Mouse (Mus musculus) Patski (cell line): Measurements from ENCODE around the gene Nr1h4. TPM values are rescaled to one million over a fixed set of nuclear protein-coding genes. Genes with fewer than 3 reads are reported as not detected.
"Not testable (repeated sequence)": the region's sequence is repeated elsewhere in the genome, so short reads cannot be mapped to it uniquely, and the experiment has no call there.

ENCODE experiments used
- ATAC-seq: fragments of 100-300 bp; one replicate; pipeline ENCODE4 v1.8.0; 2021
- CTCF ChIA-PET: fragments of 350-600 bp; sonication (Branson Sonifier 250); formaldehyde crosslinking; loops from one replicate; lab custom pipeline; 2022; ENCODE audit warnings: inconsistent platforms; lab: Charles Lee
- POLR2A ChIA-PET: fragments of 350-600 bp; sonication (Branson Sonifier 250); formaldehyde crosslinking; loops from one replicate; lab custom pipeline; 2022; ENCODE audit warnings: antibody characterized with exemption, inconsistent platforms; lab: Charles Lee
- DNase-seq: peaks from one replicate; pipeline ENCODE4 v3.0.0-alpha.2; 2011; ENCODE audit warnings: low read depth, low spot score
- H3K27me3 ChIP-seq: fragments of 371-371 bp; one replicate; pipeline ENCODE4 v1.5.1; 2021
- CTCF ChIP-seq: fragments of 100-300 bp; IDR thresholded peaks from one replicate; pipeline ENCODE4 v1.5.1; 2021
- in situ Hi-C: fragments of 300-500 bp; cut with MboI; formaldehyde crosslinking; loops from 3 replicates; pipeline ENCODE4 v1.11.1; 2018; ENCODE audit warnings: low pct_unique_long_range_greater_than_20kb, mixed read lengths
- polyA plus RNA-seq: library from polyadenylated mRNA; unstranded; gene quantifications from one replicate; pipeline ENCODE4 v1.2.3, GENCODE M21; 2021

Nr1h4 gene
- 1.3 TPM for polyA plus RNA-seq

DNA sequence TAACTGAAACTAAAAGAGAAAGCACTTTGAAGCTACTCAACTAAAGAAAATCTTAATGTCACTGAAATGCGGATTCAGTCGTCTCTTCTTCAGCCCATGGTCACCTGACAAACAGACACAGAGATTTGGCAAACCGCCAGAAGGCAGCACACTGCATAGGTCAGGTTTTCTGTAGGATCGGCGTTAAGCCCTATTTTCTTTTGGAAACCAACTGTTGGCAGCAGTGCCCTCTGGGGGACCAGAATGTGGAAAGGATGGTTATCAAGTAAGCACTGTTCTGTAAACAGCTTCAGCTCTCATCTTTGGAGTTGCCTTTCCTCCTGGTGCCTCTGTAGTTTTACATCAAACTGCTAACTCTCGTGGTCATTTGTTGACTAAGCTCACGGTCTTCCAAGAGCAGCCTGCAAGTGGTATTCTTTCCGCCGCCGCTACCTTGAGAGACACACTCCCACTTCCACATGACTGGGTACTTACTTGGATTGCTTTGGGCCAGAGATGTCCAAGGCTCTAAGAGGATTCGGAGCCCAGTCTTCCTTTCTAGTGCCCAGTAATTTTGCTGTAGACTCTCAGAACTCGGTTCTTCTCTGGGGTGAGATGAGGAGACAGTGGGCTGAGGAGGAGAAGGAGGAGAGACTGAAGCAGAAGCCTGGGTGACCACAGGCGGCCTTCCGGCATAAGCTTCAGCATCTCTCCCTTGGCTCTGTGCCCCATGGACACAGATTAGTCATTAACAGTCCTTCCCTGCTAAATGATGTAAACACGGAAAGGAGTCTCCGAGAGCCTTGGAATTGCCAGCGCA is at the start of gene Nr1h4:
Gene Nr1h4, minus strand, starts transcription at position 657 of the 799 bp plus-strand sequence.
- peak; percentile 51 for ATAC-seq
- CTCF ChIA-PET: interaction anchor here (1.3 to 1.6 kb wide), 3 partner anchors 8 to 60 kb away, joined by 3 to 6 read pairs (median 4); no protein-coding TSS in a partner anchor
- DNase-seq: peak; percentile 56
- H3K27me3 ChIP-seq: no peaks in the 10 kb centered on the region
- no peak for TF ChIP-seq CTCF
- in situ Hi-C loops: no loop called here
- POLR2A ChIA-PET: interaction anchor here (0.6 kb wide), 1 partner anchor 147 kb away, joined by 3 read pairs; no protein-coding TSS in a partner anchor

DNA sequence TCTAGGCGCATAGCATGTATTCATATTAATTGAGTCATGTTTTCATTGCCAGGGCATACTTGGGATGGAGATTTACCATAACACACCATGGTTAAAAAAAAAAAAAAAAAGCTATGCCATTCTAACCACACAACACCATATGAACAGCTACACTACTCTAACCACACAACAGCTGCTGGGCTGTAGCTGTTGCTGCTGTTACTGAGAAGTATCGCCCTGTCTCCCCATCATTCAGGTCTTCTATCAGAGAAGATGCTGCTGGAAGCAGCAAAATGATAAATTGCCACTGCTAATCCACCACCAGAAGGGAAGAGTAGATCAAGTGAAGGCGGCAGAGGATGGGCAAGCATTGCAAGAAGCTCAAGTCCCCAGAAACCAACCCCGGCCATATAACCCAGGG is 45.4 kb upstream of the Nr1h4 start:
- no peak for TF ChIP-seq CTCF

DNA sequence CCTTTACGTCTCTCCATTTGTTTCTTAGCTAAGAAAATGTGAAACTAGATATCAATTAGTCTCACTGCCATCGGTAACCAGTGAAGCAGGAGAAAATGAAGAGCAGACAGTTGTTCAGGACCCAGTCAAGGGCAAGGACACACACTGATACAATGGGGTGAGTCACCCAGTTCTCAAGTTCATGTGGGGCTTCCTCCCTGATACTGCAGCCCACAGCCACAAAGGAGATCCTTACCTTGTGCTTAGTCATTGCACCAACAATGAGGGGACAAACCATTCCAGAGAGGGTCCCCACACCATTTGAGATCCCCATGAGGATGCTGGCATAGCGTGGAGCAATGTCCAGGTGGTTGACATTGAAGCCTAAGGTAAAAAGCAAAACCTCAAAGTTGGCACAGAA is 44.3 kb upstream of the Nr1h4 start:
- no peaks in the 10 kb centered on the region for H3K27me3 ChIP-seq
- no peak for TF ChIP-seq CTCF
- ATAC-seq: no peak
- POLR2A ChIA-PET: no interaction called here
- CTCF ChIA-PET: interaction anchor here (1.4 kb wide), 1 partner anchor 13 kb away, joined by 4 read pairs; no protein-coding TSS in a partner anchor
- in situ Hi-C loops: no loop called here
- no peak for DNase-seq

More for the DNA sequence above, 45.4 kb upstream of the Nr1h4 start:
- CTCF ChIA-PET: no interaction called here
- in situ Hi-C loops: no loop called here
- DNase-seq (no peak), ATAC-seq (no peak)
- POLR2A ChIA-PET: no interaction called here
- H3K27me3 ChIP-seq: no peaks in the 10 kb centered on the region

DNA sequence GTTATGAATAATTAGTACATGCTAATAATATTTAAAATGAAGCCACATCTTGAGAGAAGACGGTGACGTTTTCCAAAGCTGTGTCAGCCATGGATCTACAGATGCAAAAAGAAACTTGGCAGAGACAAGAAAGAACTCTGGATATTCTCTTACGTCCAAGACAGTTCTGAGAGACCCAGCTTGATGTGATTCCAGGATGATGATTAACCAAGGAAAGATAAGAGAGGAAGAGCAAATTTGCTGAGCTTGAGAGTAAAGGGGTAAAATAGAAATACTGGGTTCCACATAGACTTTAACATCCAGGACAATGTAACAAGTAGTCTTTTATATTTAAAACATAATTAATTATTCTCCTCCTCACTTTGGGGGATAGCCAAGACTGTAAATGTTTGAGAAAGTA is 40.0 kb upstream of the Nr1h4 start:
- DNase-seq (no peak), ATAC-seq (no peak)
- POLR2A ChIA-PET: no interaction called here
- H3K27me3 ChIP-seq: no peaks in the 10 kb centered on the region
- in situ Hi-C loops: no loop called here
- no peak for TF ChIP-seq CTCF
- CTCF ChIA-PET: no interaction called here

DNA sequence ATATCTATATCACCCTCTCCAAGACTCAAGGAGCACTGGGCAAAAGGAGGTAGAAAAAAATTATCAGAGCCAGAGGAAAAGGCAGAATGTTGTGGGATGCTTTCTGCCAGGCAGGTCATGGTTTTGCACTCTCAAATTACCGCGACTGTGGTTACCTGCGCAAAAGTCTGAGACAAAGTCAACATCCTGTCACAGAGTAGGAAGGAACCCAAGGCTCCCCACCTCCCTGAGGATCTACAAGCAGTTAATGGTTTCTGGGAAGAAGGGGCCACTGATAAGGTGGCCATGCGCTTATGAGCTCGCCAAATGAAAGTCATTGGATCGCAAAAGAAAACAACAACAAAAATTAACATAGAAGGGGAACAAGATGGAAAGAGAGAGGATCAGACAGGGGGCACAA is 39.6 kb upstream of the Nr1h4 start:
- no peak for TF ChIP-seq CTCF
- ATAC-seq (no peak), DNase-seq (no peak)
- no peaks in the 10 kb centered on the region for H3K27me3 ChIP-seq
- CTCF ChIA-PET: no interaction called here
- in situ Hi-C loops: no loop called here
- POLR2A ChIA-PET: no interaction called here

GRCm38 (mm10) chr10:89567391-89567790 is 34.0 kb upstream of the Nr1h4 start:
- no peaks in the 10 kb centered on the region for H3K27me3 ChIP-seq
- ChIA-PET POLR2A (no interaction called here), CTCF (no interaction called here)
- DNase-seq (no peak), ATAC-seq (no peak)
- in situ Hi-C loops: no loop called here
- no peak for TF ChIP-seq CTCF

DNA sequence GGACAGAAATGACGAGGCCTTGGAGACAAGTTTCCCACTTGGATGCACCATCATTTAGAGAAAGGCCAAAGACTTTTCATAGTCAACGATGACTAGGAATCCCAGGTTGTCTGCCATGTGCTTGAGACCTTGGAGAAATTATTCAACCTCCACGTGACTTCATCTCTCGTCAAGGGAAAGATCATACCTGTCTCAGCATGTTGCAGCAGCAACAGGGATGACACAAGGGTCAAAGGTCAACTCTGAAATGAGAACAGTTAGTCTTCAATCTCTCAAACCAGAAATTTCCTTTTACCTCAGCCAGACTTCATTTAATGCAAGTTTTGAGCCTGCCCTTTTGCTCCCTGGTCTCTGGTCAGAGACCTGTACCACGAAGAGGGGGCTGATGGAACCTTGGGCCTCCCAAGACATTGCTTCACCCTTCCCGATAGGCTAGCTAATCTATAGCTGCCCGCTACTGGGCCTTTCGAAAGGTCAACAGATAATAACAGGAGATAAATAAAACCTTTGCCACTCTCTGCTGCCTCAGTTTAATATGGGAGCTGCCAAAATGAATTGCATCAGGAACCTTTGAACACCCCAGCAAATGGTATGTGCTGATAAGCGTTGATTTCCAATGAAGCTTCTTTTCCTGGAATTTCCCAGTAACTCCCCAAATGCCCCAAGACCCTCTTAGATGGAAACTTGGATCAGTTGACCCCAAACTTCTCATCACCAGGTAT is 32.1 kb upstream of the Nr1h4 start:
- ChIA-PET CTCF (interaction anchor here (1.3 kb wide), 1 partner anchor 103 kb away, joined by 3 read pairs; no protein-coding TSS in a partner anchor), POLR2A (no interaction called here)
- no peak for DNase-seq
- in situ Hi-C loops: no loop called here
- no peak for ATAC-seq
- H3K27me3 ChIP-seq: no peaks in the 10 kb centered on the region
- no peak for TF ChIP-seq CTCF

- H3K27me3 ChIP-seq: no peaks in the 10 kb centered on the region
- in situ Hi-C loops: no loop called here
- DNase-seq (no peak), ATAC-seq (no peak)
- ChIA-PET CTCF (no interaction called here), POLR2A (no interaction called here)
- TF ChIP-seq CTCF: no peak
Measured at GRCm38 (mm10) chr10:89562113-89562512, 28.7 kb upstream of the Nr1h4 start.

DNA sequence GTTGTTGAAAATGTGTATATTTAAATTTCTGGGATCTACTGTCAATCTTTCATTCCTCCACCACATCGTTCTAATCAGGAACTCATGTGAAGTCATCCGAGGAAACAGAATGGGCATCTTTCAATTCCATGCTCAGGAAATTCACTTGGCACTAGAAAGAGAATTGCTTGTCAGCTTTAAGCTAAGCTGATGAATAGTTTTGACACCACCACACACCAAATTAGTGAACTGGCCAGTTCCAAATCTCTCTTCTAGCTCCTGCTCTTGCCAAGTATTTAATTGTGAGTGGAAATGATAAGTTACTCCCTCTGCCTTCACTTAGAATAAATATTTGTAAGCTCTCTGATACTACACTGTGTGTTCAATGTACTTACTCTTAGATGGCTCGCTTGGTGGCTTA is 26.0 kb upstream of the Nr1h4 start:
- in situ Hi-C loops: no loop called here
- no peak for ATAC-seq

DNA sequence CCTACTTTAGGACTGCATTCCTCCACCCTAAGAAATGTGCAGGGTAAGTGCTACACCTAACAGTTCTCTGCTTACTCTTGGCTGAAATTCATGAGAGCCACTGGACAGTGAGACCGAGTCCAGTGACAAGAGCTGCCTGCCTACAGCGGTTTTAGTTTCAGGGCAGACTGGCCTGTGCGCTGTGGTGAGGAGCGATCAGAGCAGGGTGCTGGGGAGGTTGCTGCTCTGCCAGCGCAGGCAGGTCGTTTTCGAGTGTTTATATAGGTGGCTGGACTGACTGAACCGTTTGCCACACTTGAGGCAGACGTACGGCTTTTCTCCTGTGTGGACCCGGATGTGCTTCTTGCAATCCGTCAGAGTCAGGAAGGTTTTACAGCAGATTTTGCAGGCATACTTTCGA is 21.5 kb upstream of the Nr1h4 start:
- in situ Hi-C loops, CTCF ChIA-PET, POLR2A ChIA-PET, ATAC-seq, DNase-seq, H3K27me3 ChIP-seq: not testable (repeated sequence)

More for the DNA sequence above, 26.0 kb upstream of the Nr1h4 start:
- ChIA-PET CTCF (interaction anchor here (1.6 kb wide), 1 partner anchor 72 kb away, joined by 3 read pairs; no protein-coding TSS in a partner anchor), POLR2A (no interaction called here)
- DNase-seq: no peak
- no peaks in the 10 kb centered on the region for H3K27me3 ChIP-seq
- no peak for TF ChIP-seq CTCF

- DNase-seq, POLR2A ChIA-PET, H3K27me3 ChIP-seq, ATAC-seq, CTCF ChIA-PET, in situ Hi-C loops: not testable (repeated sequence)
Measured at GRCm38 (mm10) chr10:89553855-89554254, 20.5 kb upstream of the Nr1h4 start.
